Comparison of ENCODE assay signal across 17 mouse cellular contexts in genomic region chr3:63070786-63071185, GRCm38 (mm10).
"Had no signal": no experiment of that assay in that cellular context is flagged by ENCODE, and none has a peak within 500 bp of the region (broad histone marks: within the 10 kb centered on the region; RNA-seq: fewer than 3 reads in every experiment).

No protein-coding gene starts in this region.

- H3K4me1 ChIP-seq: midbrain, embryonic 12.5 days; neural tube, embryonic 13.5 days; neural tube, embryonic 15.5 days had no signal

- H3K4me3 ChIP-seq: midbrain, embryonic 12.5 days; myocyte; neural tube, embryonic 13.5 days; neural tube, embryonic 15.5 days had no signal

- DNase-seq: lung, adult 18-20 months; lung, embryonic 14.5 days; lung, postnatal 10 days; lung, postnatal 4 days; midbrain, embryonic 14.5 days; retina, postnatal 1 day; right cerebral cortex, adult 18-20 months; right cerebral cortex, postnatal 25 days; right cerebral cortex, postnatal 4 days; spleen, adult 18-20 months; thymus, adult 18-20 months; thymus, postnatal 14 days; thymus, postnatal 36 days had no signal

- H3K36me3 ChIP-seq: midbrain, embryonic 12.5 days; neural tube, embryonic 13.5 days; neural tube, embryonic 15.5 days had no signal

- H3K9ac ChIP-seq: lung, embryonic 14.5 days; midbrain, embryonic 12.5 days; neural tube, embryonic 13.5 days; neural tube, embryonic 15.5 days had no signal

- H3K27me3 ChIP-seq: midbrain, embryonic 12.5 days; neural tube, embryonic 13.5 days; neural tube, embryonic 15.5 days had no signal

- H3K9me3 ChIP-seq: midbrain, embryonic 12.5 days; neural tube, embryonic 13.5 days; neural tube, embryonic 15.5 days had no signal

- H3K4me2 ChIP-seq: lung, embryonic 14.5 days; midbrain, embryonic 12.5 days; neural tube, embryonic 13.5 days; neural tube, embryonic 15.5 days had no signal

- H3K27ac ChIP-seq: midbrain, embryonic 12.5 days; neural tube, embryonic 13.5 days; neural tube, embryonic 15.5 days had no signal
